Mouse (Mus musculus) intestine, embryonic 16.5 days (tissue): Measurements from ENCODE around the gene Bcl11b. TPM values are rescaled to one million over a fixed set of nuclear protein-coding genes. Genes with fewer than 3 reads are reported as not detected.

Experiments
- ATAC-seq: fragments of 200-750 bp; cut with Nextera tagmentation; 2 replicates; pipeline ENCODE4 v1.8.0; 2017; ENCODE audit warnings: moderate TSS enrichment, moderate library complexity
- H3K27ac ChIP-seq: fragments of 300-500 bp; sonication (generic); 2 replicates; pipeline ENCODE4 v1.5.1; 2014; ENCODE audit warnings: mild to moderate bottlenecking, low read length
- H3K27me3 ChIP-seq: fragments of 300-500 bp; sonication (generic); replicated peaks from 2 replicates; pipeline ENCODE4 v1.6.1; 2014; ENCODE audit warnings: low read length, control low read depth, mixed read lengths; ENCODE audit not compliant: control insufficient read depth, insufficient read depth
- H3K36me3 ChIP-seq: fragments of 300-500 bp; sonication (generic); 2 replicates; pipeline ENCODE4 v1.6.1; 2014; ENCODE audit warnings: low read length, control low read depth; ENCODE audit not compliant: control insufficient read depth, insufficient read depth
- H3K4me1 ChIP-seq: fragments of 300-500 bp; sonication (generic); 2 replicates; pipeline ENCODE4 v1.6.1; 2014; ENCODE audit warnings: low read length, control low read depth, mixed read lengths; ENCODE audit not compliant: control insufficient read depth, insufficient read depth
- H3K4me2 ChIP-seq: fragments of 300-500 bp; sonication (generic); 2 replicates; pipeline ENCODE4 v1.6.1; 2014; ENCODE audit warnings: low read depth, low read length, control low read depth
- H3K4me3 ChIP-seq: fragments of 300-500 bp; sonication (generic); 2 replicates; pipeline ENCODE4 v1.5.1; 2014; ENCODE audit warnings: mild to moderate bottlenecking, low read length
- H3K9ac ChIP-seq: fragments of 300-500 bp; sonication (generic); 2 replicates; pipeline ENCODE4 v1.6.1; 2014; ENCODE audit warnings: low read depth, low read length
- H3K9me3 ChIP-seq: fragments of 300-500 bp; sonication (generic); 2 replicates; pipeline ENCODE4 v1.6.1; 2016; ENCODE audit warnings: low read length, control low read depth; ENCODE audit not compliant: control insufficient read depth
- WGBS: fragments of 180-500 bp; shearing (Covaris S2); extraction: QIAGEN DNeasy Blood & Tissue Kit; methylation state at CpG from one replicate; pipeline ENCODE4 v1.1.7; 2014; 5-methylcytosine and 5-hydroxymethylcytosine counted together
- polyA plus RNA-seq: library from polyadenylated mRNA; unstranded; fragments of >200 nt; fragmentation: Nextera tagmentation; extraction: Ambion mirVana; gene quantifications from 2 replicates; pipeline ENCODE4 v1.2.1, GENCODE M21; 2015

Gene Bcl11b
- polyA plus RNA-seq, 1 experiment from 2014 or later, result 3.4 TPM

DNA sequence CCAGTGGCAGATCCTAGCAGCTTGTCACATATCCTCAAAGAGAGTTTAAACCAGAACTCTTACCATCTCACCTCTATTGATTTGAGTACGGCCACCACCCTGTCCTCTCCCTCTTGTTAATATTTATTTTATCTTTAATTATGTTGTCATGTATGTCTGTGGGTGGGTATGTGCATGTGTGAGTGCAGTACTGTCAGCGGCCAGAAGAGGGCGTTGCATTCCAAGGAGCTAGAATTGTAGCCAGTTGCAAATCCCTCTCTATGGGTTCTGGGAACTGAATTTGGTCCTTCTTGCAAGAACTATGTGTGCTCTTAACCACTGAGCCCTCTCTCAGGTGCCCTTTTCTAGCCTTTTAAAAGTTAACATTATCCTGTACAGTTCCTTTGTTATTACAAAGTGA lies 98.1 kb downstream of the Bcl11b start:
- no peaks in the 10 kb centered on the region for H3K36me3 ChIP-seq
- no peak overlapping the region for H3K9ac ChIP-seq
- no peak for ATAC-seq
- no peaks in the 10 kb centered on the region for H3K9me3 ChIP-seq
- no peaks in the 10 kb centered on the region for H3K27me3 ChIP-seq
- no peaks in the 10 kb centered on the region for H3K4me1 ChIP-seq
- no peak overlapping the region for H3K27ac ChIP-seq
- WGBS, result 92% methylated on average over 3 of the region's 3 CpGs
- H3K4me3 ChIP-seq, result no peak overlapping the region
- H3K4me2 ChIP-seq, result no peak overlapping the region

DNA sequence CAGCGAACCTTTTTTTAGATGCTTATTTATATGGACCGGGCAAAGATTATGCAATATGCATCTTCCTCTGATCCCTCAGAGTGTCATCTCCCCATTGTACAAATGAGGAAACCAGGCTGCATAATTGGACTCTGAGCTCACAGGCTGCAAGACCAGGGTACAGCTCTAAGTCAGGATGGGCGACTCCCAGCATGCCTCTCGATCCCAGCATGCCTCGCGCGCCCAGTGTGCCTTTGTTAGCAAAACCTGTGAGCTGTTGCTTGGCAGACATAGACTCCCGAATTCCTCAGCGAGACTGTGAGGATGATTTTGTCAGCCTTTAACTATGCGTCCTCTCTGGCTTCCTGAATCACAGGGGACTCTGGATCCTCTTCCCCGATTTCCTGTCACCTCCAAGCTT lies 98.9 kb downstream of the Bcl11b start:
- H3K4me1 ChIP-seq, result no peaks in the 10 kb centered on the region
- no peak overlapping the region for H3K27ac ChIP-seq
- no peak for ATAC-seq
- H3K27me3 ChIP-seq, result no peaks in the 10 kb centered on the region
- H3K36me3 ChIP-seq, result no peaks in the 10 kb centered on the region
- no peak overlapping the region for H3K4me3 ChIP-seq
- H3K9ac ChIP-seq, result no peak overlapping the region
- no peaks in the 10 kb centered on the region for H3K9me3 ChIP-seq
- H3K4me2 ChIP-seq, result no peak overlapping the region
- 79% methylated on average over 11 of the region's 11 CpGs for WGBS

- no peaks in the 10 kb centered on the region for H3K36me3 ChIP-seq
- no peak for ATAC-seq
- no peaks in the 10 kb centered on the region for H3K4me1 ChIP-seq
- no peaks in the 10 kb centered on the region for H3K27me3 ChIP-seq
- no peak overlapping the region for H3K9ac ChIP-seq
- 51% methylated on average over 9 of the region's 9 CpGs for WGBS
- no peak overlapping the region for H3K4me2 ChIP-seq
- H3K4me3 ChIP-seq, result no peak overlapping the region
- no peaks in the 10 kb centered on the region for H3K9me3 ChIP-seq
- H3K27ac ChIP-seq, result no peak overlapping the region
Observed at GRCm38 (mm10) chr12:107903949-107904348, 99.5 kb downstream of the Bcl11b start.

DNA sequence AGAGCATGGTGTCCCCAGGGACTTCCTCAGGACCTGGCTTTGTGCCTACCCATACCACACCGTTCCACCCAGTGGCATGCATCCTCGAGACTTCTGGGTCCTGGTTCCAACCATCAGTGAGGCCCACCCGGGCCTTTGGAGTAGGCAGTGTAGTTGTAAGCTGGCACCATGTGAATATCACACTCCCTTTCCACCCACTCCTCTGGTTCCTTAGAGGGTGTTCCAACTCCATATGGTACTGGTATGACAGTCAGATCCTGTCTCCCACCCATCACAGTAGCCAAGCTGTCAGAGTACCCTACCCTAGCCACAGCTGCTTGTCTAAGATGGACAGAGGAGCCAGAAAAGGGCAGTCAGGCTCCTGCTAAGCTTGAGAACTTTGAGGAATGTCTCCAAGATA lies 112.0 kb downstream of the Bcl11b start:
- Histone ChIP-seq H3K27me3 (no peaks in the 10 kb centered on the region), H3K9me3 (no peaks in the 10 kb centered on the region), H3K4me2 (no peak overlapping the region), H3K9ac (no peak overlapping the region), H3K27ac (no peak overlapping the region), H3K36me3 (no peaks in the 10 kb centered on the region), H3K4me3 (no peak overlapping the region), H3K4me1 (0 out of 2 replicates have a peak, but pooled peaks cover 3% of the 10 kb centered on the region)
- 93% methylated on average over 3 of the region's 3 CpGs for WGBS
- no peak for ATAC-seq

DNA sequence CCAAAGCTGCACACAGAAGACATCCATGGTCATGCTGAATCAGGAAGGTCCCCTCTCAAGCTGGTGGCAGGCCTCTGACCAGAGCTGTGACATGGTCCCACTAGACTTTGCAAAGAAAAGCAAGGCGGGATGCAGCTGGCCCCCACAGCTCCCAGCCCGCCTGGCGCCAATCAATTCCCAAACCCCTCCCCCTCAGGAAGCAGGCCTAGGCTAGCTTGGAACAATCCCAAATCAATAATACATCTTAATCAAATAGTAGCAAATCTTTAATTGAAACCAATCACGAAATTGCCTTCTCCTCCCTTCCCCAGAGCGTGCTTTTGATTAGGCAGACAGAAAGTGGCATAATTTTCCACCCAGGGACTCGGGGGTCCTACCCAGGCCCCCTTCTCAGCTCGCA lies 113.1 kb downstream of the Bcl11b start:
- Histone ChIP-seq H3K36me3 (no peaks in the 10 kb centered on the region), H3K4me2 (no peak overlapping the region), H3K4me3 (no peak overlapping the region), H3K27me3 (no peaks in the 10 kb centered on the region), H3K9me3 (no peaks in the 10 kb centered on the region), H3K9ac (no peak overlapping the region), H3K27ac (no peak overlapping the region), H3K4me1 (0 out of 2 replicates have a peak, but pooled peaks cover 3% of the 10 kb centered on the region)
- ATAC-seq, result no peak
- WGBS, result 82% methylated on average over 7 of the region's 7 CpGs

GRCm38 (mm10) chr12:107889841-107890240 lies 113.6 kb downstream of the Bcl11b start:
- Histone ChIP-seq H3K36me3 (no peaks in the 10 kb centered on the region), H3K4me1 (0 out of 2 replicates have a peak, but pooled peaks cover 3% of the 10 kb centered on the region), H3K9me3 (no peaks in the 10 kb centered on the region), H3K4me2 (no peak overlapping the region), H3K27ac (no peak overlapping the region), H3K27me3 (no peaks in the 10 kb centered on the region), H3K4me3 (no peak overlapping the region), H3K9ac (no peak overlapping the region)
- whole genome bisulfite sequencing, result 65% methylated on average over 10 of the region's 10 CpGs
- 0 out of 2 replicates have a peak, but pooled peaks have one; percentile 55 for ATAC-seq

- Histone ChIP-seq H3K9ac (no peak overlapping the region), H3K27ac (no peak overlapping the region), H3K4me2 (no peak overlapping the region), H3K9me3 (no peaks in the 10 kb centered on the region), H3K27me3 (no peaks in the 10 kb centered on the region), H3K36me3 (no peaks in the 10 kb centered on the region), H3K4me3 (no peak overlapping the region), H3K4me1 (0 out of 2 replicates have a peak, but pooled peaks cover 5% of the 10 kb centered on the region)
- 45% methylated on average over 5 of the region's 5 CpGs for WGBS
- no peak for ATAC-seq
Observed at GRCm38 (mm10) chr12:107888646-107889045, 114.8 kb downstream of the Bcl11b start.

- H3K9ac ChIP-seq, result no peak overlapping the region
- 76% methylated on average over 5 of the region's 5 CpGs for WGBS
- H3K36me3 ChIP-seq, result no peaks in the 10 kb centered on the region
- no peak for ATAC-seq
- no peak overlapping the region for H3K4me2 ChIP-seq
- H3K4me1 ChIP-seq, result 0 out of 2 replicates have a peak, but pooled peaks cover 5% of the 10 kb centered on the region
- no peaks in the 10 kb centered on the region for H3K27me3 ChIP-seq
- H3K9me3 ChIP-seq, result no peaks in the 10 kb centered on the region
- no peak overlapping the region for H3K4me3 ChIP-seq
- no peak overlapping the region for H3K27ac ChIP-seq
Observed at GRCm38 (mm10) chr12:107888049-107888448, 115.4 kb downstream of the Bcl11b start.

DNA sequence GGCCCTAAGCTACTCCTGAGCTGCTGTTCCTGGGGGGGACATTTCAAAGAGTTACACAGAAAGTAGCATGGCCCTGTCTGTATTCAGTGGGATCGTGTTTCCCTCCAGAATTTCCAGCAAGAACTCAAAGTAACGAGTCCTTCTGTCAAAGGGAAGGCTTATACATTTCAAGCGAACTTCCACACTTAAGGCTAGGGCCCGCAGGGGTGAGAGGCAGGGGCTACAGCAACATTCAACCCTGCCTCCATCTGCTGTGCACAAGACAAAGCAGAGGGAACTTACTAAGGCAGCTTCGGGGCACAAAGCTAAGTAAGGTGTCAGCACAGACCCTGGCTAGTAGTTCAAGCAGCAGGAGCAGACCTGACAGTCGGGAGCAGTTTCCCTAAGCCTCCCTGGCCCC lies 115.8 kb downstream of the Bcl11b start:
- Histone ChIP-seq H3K9me3 (no peaks in the 10 kb centered on the region), H3K27me3 (no peaks in the 10 kb centered on the region), H3K4me3 (no peak overlapping the region), H3K4me1 (0 out of 2 replicates have a peak, but pooled peaks cover 5% of the 10 kb centered on the region), H3K9ac (no peak overlapping the region), H3K4me2 (no peak overlapping the region), H3K36me3 (no peaks in the 10 kb centered on the region), H3K27ac (no peak overlapping the region)
- ATAC-seq, result no peak
- WGBS, result 70% methylated on average over 6 of the region's 6 CpGs
